Mouse (Mus musculus): Measurements from ENCODE around the gene Trim16.

DNA sequence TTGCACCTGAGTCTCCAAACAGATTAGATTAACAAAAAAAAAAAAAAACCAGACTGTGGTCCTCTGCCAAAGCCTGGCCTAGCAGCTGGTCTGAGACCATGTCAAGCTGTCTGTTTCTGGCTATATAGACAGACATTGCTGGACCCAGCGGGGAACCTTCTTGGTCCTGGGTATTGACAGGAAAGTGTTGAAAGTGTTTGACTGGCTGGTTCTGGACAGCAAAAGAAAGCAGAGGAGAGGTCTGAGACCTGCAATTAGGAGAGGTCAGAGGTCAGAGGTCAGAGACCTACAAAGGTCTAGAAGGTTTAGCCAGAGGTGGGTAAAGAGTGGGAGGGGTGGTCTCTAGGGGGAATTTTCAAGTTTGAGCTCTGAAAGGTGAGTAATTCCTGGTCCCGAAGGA is 28.3 kb downstream of the Trim16 start:
- TF ChIP-seq GATA1 (IDR thresholded peaks at IDR 0.05; ENCODE audit: borderline replicate concordance, low read length) (no peak), FLI1 (IDR thresholded peaks at IDR 0.05; ENCODE audit: low read length) (no peak)
